Mouse (Mus musculus) limb, embryonic 10.5 days (tissue): ENCODE measurements around the gene Pdk2. TPM values are rescaled to one million over a fixed set of nuclear protein-coding genes. Genes with fewer than 3 reads are reported as not detected.
A peak's percentile ranks its signal among the peaks of the same experiment; 100 is the strongest.

Experiments
- DNase-seq: peaks from one replicate; pipeline ENCODE4 v3.0.0-alpha.2; 2017; ENCODE audit warnings: low spot score
- H3K27ac ChIP-seq: fragments of 300-500 bp; sonication (generic); 2 replicates; pipeline ENCODE4 v1.5.1; 2016; ENCODE audit warnings: mild to moderate bottlenecking
- H3K27me3 ChIP-seq: fragments of 300-500 bp; sonication (generic); 2 replicates; pipeline ENCODE4 v1.6.1; 2016; ENCODE audit warnings: low read depth, mild to moderate bottlenecking; ENCODE audit not compliant: poor library complexity, severe bottlenecking
- H3K36me3 ChIP-seq: fragments of 300-500 bp; sonication (generic); 2 replicates; pipeline ENCODE4 v1.6.1; 2016; ENCODE audit warnings: mild to moderate bottlenecking, moderate library complexity
- H3K4me1 ChIP-seq: fragments of 300-500 bp; sonication (generic); 2 replicates; pipeline ENCODE4 v1.6.1; 2016
- H3K4me3 ChIP-seq: fragments of 300-500 bp; sonication (generic); 2 replicates; pipeline ENCODE4 v1.5.1; 2016; ENCODE audit warnings: mild to moderate bottlenecking, moderate library complexity
- H3K9me3 ChIP-seq: fragments of 300-500 bp; sonication (generic); replicated peaks from 2 replicates; pipeline ENCODE4 v1.6.1; 2016; ENCODE audit warnings: mild to moderate bottlenecking
- WGBS: fragments of 180-500 bp; shearing (Covaris S2); methylation state at CpG from one replicate; pipeline ENCODE4 v1.1.7; 2016; 5-methylcytosine and 5-hydroxymethylcytosine counted together
- polyA plus RNA-seq: library from polyadenylated mRNA; unstranded; fragments of >200 nt; fragmentation: Nextera tagmentation; extraction: Ambion mirVana; gene quantifications from 2 replicates; pipeline ENCODE4 v1.2.1, GENCODE M21; 2016

Pdk2 gene
- polyA plus RNA-seq, 1 experiment from 2014 or later: 21.2 TPM

DNA sequence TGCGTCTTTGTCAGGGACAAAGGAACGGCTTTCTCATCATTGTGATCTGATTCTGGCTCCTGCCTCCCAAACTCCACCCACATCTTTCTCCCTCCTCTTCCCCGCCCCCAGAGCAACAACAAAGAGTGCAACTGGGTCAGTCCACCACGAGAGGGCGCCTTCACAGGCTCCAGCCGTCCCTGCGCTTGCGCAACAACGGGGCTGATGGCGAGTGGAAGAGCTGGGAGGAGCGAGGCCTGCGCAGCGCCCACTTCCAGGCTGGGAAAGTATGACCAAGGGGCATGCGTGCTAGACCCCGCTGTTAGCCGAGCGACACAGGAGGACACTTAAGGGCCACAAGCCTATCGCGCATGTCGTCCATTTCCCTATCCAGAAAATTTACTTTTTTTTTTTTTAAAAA is 62.2 kb downstream of the Pdk2 start:
- peak; percentile 99 for DNase-seq
- peaks cover 21% of the 10 kb centered on the region for H3K4me1 ChIP-seq
- no peaks in the 10 kb centered on the region for H3K27me3 ChIP-seq
- H3K36me3 ChIP-seq: no peaks in the 10 kb centered on the region
- H3K4me3 ChIP-seq: peak overlapping the region; percentile 38
- H3K27ac ChIP-seq: peak overlapping the region; percentile 83
- H3K9me3 ChIP-seq: no peaks in the 10 kb centered on the region
- WGBS: under 1% methylated on average over 20 of the region's 20 CpGs

DNA sequence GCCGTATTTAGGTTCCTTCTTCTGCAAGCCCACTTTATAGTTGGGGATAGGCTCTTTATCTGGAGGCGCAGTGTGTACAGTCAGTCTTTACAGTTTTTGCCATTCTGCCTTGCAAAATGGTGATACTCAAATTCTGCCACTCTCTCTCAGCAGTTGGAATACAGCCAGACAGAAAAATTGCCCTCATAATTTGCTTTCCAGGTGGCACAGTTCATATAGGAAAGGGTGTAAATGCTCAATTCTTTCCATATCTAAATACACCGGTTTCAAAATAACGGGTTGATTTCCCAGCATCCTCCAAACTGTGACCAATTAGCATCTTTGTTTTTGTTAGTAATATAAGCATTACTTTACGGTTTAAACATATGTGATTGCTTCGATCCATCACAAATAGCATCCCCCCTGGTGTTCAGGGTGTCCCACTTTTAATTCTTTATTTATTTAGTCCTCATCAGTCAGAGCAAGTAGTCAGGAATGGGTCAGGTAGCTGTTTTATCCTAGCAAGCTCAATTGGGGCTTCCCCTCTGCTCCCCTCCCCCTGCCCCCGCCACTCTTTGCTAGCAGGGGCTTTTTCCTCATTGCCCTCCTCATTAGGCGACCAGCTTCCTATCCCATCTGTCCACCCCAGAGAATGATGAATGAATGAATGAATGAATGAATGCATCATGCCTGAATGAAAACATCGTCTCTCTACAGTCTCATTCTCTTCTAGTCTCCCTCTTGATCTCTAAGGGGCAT is 62.8 kb downstream of the Pdk2 start:
- no peak for DNase-seq
- H3K4me3 ChIP-seq: peak overlapping the region; percentile 38
- no peaks in the 10 kb centered on the region for H3K36me3 ChIP-seq
- no peaks in the 10 kb centered on the region for H3K9me3 ChIP-seq
- peak overlapping the region; percentile 83 for H3K27ac ChIP-seq
- 55% methylated on average over 9 of the region's 9 CpGs for WGBS
- peaks cover 21% of the 10 kb centered on the region for H3K4me1 ChIP-seq
- no peaks in the 10 kb centered on the region for H3K27me3 ChIP-seq

Other genes with a start within 250 kb of the Pdk2 start
- 81.4 and 104 TPM in 2 replicates for gene Col1a1, start 105.1 kb downstream of the Pdk2 start, polyA plus RNA-seq
- not detected in 2 replicates for gene Hils1, start 73.8 kb downstream of the Pdk2 start, polyA plus RNA-seq
- gene Sgca, start 65.0 kb downstream of the Pdk2 start, polyA plus RNA-seq: 0.23 TPM in 1 of 2 replicates, not detected in the other
- gene Ppp1r9b, start 50.3 kb downstream of the Pdk2 start, polyA plus RNA-seq: 9.9 and 10.8 TPM in 2 replicates
- gene Samd14, start 31.5 kb downstream of the Pdk2 start, polyA plus RNA-seq: 29.7 and 39.2 TPM in 2 replicates
- gene Itga3, start 35.4 kb upstream of the Pdk2 start, polyA plus RNA-seq: 10.2 and 11.1 TPM in 2 replicates
- 6.9 and 9.5 TPM in 2 replicates for gene Dlx3, start 78.8 kb upstream of the Pdk2 start, polyA plus RNA-seq
- 0.85 and 1.9 TPM in 2 replicates for gene Dlx4, start 104.9 kb upstream of the Pdk2 start, polyA plus RNA-seq
- not detected in 2 replicates for gene Tac4, start 220.2 kb upstream of the Pdk2 start, polyA plus RNA-seq